Mouse (Mus musculus): ENCODE measurements around the gene Bloc1s4. TPM values are rescaled to one million over a fixed set of nuclear protein-coding genes. Genes with fewer than 3 reads are reported as not detected.
A peak's percentile ranks its signal among the peaks of the same experiment; 100 is the strongest.

Bloc1s4 gene
- total RNA-seq, 2 experiments from 2014 or later = 16.0 to 21.3 TPM

GRCm38 (mm10) chr5:36747071-36747470 is 1.4 kb downstream of the Bloc1s4 start:
- no peak for DNase-seq (ENCODE audit: low spot score in 2 of 2)
- intact Hi-C loops (cut with DNase I) = loop anchor here (5.0 to 10.0 kb wide), 2 partner anchors 162 to 215 kb away; no protein-coding TSS in a partner anchor

- intact Hi-C loops (cut with DNase I) = loop anchor here (1.0 to 10.0 kb wide), 3 partner anchors 139 to 279 kb away; no protein-coding TSS in a partner anchor
- peak; percentile 78 to 83 for DNase-seq (ENCODE audit: low spot score in 2 of 2)
These were observed 6.2 kb downstream of the Bloc1s4 start for GRCm38 (mm10) chr5:36742126-36742848.

DNA sequence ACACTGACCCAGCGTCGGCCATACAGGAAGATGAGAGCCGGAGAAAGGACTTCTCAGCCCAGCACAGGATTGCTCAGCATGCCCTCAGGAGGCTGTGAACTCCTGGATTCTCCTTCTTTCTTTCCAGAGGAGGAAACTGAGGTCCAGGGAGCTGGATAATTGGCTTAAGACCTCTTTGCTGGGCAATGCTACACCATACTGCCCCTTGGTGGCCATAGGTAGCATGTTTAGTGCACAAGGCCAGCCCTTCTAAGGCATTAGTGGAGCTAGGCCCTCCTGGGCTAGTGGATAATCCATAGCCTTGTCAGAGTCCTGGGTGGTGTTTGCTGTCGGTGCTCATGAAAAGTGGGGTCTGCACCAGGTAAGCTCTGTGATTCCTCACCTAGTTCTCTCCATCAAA is 8.6 kb downstream of the Bloc1s4 start:
- peak; percentile 27 to 45 for DNase-seq (ENCODE audit: low spot score in 2 of 2)

GRCm38 (mm10) chr5:36738799-36739615 is 9.4 kb downstream of the Bloc1s4 start:
- intact Hi-C loops (cut with DNase I) = no loop called here
- DNase-seq (ENCODE audit: low spot score in 2 of 2) = peak; percentile 49 to 74

More for the DNA sequence above, 8.6 kb downstream of the Bloc1s4 start:
- intact Hi-C loops (cut with DNase I) = loop anchor here (2.0 to 10.0 kb wide), 2 partner anchors 43 to 155 kb away; partner anchors contain the start of gene D5Ertd579e

GRCm38 (mm10) chr5:36737765-36738164 is 10.7 kb downstream of the Bloc1s4 start:
- DNase-seq (ENCODE audit: low spot score in 2 of 2) = no peak
- intact Hi-C loops (cut with DNase I) = no loop called here

DNA sequence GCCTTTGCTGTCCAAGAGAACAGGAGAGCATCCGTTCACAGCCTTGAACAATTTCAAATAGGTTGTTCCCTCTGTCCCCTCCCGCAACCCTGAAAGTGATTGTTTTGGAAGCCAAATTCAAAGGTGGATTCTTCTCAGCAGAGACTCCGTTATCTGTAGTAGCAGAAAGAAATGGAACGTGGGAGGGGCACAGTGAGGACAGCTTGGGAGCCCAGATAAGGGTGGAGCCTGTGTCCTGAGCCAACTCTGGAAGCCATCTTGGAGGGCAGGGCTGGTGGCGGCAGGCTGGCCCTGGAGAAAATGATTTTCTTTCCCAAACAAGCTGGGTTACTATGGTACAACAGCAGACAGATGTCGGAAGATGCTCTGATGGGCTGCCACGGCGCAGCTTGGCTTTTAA is 12.4 kb downstream of the Bloc1s4 start:
- DNase-seq (ENCODE audit: low spot score in 2 of 2) = no peak
- intact Hi-C loops (cut with DNase I) = no loop called here

GRCm38 (mm10) chr5:36735106-36735505 is 13.3 kb downstream of the Bloc1s4 start:
- no peak for DNase-seq (ENCODE audit: low spot score in 2 of 2)
- intact Hi-C loops (cut with DNase I) = no loop called here

GRCm38 (mm10) chr5:36733405-36733804 is 15.0 kb downstream of the Bloc1s4 start:
- DNase-seq (ENCODE audit: low spot score in 2 of 2) = no peak
- intact Hi-C loops (cut with DNase I) = no loop called here

DNA sequence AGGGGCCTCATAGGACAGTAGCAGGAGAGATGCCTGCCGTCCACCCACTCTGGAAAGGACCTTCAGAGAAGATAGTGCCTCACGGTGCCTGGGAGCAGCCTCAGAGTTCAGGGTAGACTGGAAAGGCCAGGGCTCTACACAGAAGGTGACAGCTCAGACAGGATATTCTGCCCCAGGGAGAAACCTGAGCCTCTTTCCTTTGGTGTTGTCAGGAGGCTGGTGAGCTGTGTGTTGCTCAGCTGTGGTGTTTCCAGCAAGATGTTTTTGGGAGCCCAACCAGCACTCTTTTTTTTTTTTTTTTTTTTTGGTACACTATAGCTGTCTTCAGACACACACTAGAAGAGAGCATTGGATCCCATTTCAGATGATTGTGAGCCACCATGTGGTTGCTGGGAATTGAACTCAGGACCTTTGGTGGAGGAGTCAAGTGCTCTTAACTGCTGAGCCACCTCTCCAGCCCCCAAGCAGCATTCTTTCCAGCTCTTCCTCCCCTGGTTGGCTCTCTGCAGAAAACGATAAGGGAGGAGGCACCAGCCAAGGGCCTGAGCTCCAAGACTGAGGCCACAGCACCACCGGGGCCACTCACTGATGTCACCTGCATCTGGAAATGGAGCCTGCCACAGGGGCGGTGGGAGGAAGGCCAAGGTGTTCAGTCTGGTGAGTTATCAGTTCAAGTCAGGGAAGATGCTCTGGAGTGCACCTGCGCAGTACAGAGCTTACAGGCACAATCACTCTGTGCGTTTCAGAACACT is 16.4 kb downstream of the Bloc1s4 start:
- no peak for DNase-seq (ENCODE audit: low spot score in 2 of 2)
- intact Hi-C loops (cut with DNase I) = no loop called here

GRCm38 (mm10) chr5:36730689-36731088 is 17.8 kb downstream of the Bloc1s4 start:
- intact Hi-C loops (cut with DNase I) = no loop called here
- DNase-seq (ENCODE audit: low spot score in 2 of 2) = no peak

GRCm38 (mm10) chr5:36729923-36730322 is 18.5 kb downstream of the Bloc1s4 start:
- intact Hi-C loops (cut with DNase I) = no loop called here
- DNase-seq (ENCODE audit: low spot score in 2 of 2) = no peak

DNA sequence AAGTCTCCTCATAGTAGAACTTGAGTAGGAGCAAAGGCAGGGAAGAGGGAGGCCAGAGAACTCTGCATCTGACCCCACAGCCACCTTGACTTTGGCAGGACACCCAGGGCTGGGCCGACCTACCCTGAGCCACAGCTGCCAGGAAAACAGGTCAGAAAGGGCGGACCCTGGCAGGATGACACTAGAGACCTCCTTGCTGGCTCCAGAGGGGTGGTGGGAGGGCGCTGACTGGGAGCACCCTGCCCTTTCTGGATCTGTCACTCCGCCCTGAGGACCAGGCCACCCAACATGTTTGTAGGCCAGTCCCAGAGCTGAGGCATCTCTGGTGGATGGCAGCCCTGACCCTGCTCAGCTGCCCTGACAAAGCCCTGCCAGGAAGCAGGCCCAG is 19.4 kb downstream of the Bloc1s4 start:
- DNase-seq (ENCODE audit: low spot score in 2 of 2) = no peak
- intact Hi-C loops (cut with DNase I) = no loop called here

DNA sequence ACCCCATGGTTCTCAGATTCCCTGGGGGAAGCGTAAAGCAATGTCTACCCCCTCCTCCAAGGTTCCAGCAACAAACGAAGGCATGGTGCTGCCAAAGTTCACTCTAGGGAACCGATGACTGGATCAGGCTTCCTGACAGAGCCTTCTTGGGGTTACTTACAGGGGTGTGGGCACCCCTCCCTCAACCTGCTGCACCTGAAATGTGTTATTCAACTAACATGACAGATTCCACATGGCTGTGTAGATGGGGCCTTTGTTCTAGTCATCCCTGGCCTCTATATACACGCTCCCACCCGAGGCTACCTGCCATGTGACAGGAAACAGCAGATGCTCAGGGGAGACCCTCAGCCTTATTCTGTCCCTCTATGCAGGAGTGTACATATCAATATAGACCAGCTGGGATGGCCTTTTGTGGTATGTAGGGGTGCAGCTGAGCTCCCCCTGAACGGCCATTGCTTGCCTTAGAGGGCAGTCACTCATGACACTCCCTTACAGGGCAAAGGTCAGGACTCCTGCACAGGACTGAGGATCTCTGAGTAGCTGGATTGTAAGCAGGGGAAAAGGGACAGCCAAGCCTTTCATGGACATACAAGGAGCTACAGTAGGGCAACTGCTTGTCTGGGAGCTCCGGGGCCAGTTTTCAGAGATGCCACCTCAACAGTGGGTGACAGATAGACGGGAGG is 19.9 kb downstream of the Bloc1s4 start:
- intact Hi-C loops (cut with DNase I) = no loop called here
- DNase-seq (ENCODE audit: low spot score in 2 of 2) = no peak

DNA sequence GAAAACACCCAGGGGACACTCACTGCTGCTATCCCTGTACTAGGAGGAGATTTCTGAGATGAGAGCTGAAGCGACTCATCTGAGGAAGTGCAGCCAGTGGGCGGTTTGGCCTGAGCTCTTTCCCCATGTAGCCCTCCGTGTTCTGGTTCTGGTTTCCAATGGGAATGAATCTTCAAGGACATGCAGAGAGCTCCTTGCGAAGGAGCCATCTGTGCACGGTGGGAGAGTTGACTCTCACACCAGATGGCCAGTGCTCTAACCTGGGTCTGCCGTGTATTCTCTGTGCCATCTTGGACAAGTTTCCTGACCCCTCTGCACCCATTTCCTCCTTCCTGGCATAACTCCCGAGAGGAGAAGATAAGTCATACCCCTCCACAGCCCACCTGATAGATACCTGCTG is 20.7 kb downstream of the Bloc1s4 start:
- intact Hi-C loops (cut with DNase I) = no loop called here
- no peak for DNase-seq (ENCODE audit: low spot score in 2 of 2)

GRCm38 (mm10) chr5:36727136-36727535 is 21.3 kb downstream of the Bloc1s4 start:
- DNase-seq (ENCODE audit: low spot score in 2 of 2) = no peak
- intact Hi-C loops (cut with DNase I) = no loop called here

GRCm38 (mm10) chr5:36726387-36726801 is 22.1 kb downstream of the Bloc1s4 start:
- intact Hi-C loops (cut with DNase I) = no loop called here

DNA sequence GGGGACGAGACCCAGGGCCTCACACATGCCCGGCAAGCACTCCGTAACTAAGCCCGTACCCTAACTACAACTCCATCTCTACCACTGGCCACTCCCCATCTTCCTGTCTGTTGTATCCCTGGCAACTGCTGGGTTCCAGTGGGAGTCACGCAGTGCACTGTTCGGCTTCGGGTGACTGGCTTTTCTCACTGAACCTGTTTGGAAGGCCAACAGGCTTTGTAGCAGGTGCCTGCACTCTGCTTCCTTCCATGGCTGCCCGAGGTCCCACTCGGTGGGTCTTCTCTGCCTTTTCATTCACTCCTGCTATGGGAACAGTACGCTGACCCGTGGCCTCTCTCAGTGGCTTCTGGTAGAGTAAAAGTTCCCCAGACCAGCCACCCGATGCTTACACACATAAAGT is 22.6 kb downstream of the Bloc1s4 start:
- DNase-seq (ENCODE audit: low spot score in 2 of 2) = no peak
- intact Hi-C loops (cut with DNase I) = no loop called here

More at GRCm38 (mm10) chr5:36726387-36726801, 22.1 kb downstream of the Bloc1s4 start:
- DNase-seq (ENCODE audit: low spot score in 2 of 2) = no peak

DNA sequence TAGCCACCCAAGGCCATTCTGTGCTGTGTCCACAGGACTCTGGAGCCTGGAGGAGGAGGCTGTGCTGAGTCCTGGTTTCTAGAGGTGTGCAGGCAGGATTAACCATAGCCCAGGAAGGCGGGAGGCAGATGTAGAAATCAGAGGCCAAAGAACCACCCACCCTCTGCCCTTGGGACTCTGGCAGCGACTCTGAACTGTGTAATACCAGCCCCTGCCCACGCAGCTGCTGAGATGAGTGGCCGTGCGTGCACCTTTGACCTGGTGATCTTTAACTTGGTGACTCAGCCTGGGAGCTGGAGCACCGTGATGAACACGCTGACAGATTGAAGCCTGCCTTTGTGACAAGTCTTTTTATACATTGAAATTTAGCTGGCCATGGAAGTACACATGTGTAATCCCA is 24.2 kb downstream of the Bloc1s4 start:
- no peak for DNase-seq (ENCODE audit: low spot score in 2 of 2)
- intact Hi-C loops (cut with DNase I) = no loop called here

DNA sequence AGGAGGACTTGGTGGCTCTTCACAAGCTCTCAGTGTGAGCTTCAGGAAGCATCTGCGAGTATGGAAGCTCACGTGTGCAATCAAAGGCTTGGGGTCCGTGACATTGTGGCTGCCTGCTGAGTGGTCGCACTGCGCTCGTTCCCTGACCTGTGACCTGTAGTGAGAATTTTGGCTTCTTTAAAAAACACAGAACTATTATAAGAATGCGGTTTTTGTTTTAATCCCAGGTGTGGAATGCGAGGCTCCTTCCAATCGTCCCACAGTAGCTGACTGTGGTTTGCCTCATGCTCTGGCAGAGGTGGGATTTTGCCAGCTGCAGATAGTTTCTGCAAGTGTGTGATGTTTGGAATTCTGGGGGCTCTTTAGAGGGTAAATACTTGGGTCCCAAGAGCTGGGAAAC is 25.1 kb downstream of the Bloc1s4 start:
- no peak for DNase-seq (ENCODE audit: low spot score in 2 of 2)
- intact Hi-C loops (cut with DNase I) = no loop called here

Measured in left cerebral cortex, postnatal 25 days (tissue).